Mouse (Mus musculus): ENCODE measurements at regions not wholly inside any gene's neighbourhood (a gene's known extent, or its start where the extent isn't known, plus 50 kb on each side); places are given as distances from the start of the nearest gene placed in this dataset.

- no peak for TF ChIP-seq MAZ (IDR thresholded peaks at IDR 0.05; ENCODE audit: low read depth, low read length)
- no peak for TF ChIP-seq POLR2A (IDR thresholded peaks at IDR 0.05; ENCODE audit: low read depth, low read length)
- no peak for TF ChIP-seq GABPA (IDR thresholded peaks at IDR 0.05; ENCODE audit: insufficient replicate concordance, low read depth, low read length)
- TF ChIP-seq RCOR1 (conservative IDR thresholded peaks at IDR 0.05; ENCODE audit: low read depth, low read length) = no peak
- TF ChIP-seq ZNF384 (IDR thresholded peaks at IDR 0.05; ENCODE audit: low read depth, low read length) = no peak
- TF ChIP-seq CTCF (conservative IDR thresholded peaks at IDR 0.05 in 1 of 2, IDR thresholded peaks at IDR 0.05 in 1 of 2; ENCODE audit: low read depth in 2 of 2, low read length in 2 of 2) = no peak
- TF ChIP-seq MAX (IDR thresholded peaks at IDR 0.05; ENCODE audit: low read length) = no peak
Measured at GRCm38 (mm10) chr15:61927385-61928120, 1004.7 kb upstream of the A1bg start.

Measured in CH12.LX (cell line).